ENCODE assay signal across 15 mouse cellular contexts in genomic region chr6:8271047-8271446, GRCm38 (mm10).
"Had no signal": no experiment of that assay in that cellular context is flagged by ENCODE, and none has a peak within 500 bp of the region (broad histone marks: within the 10 kb centered on the region; RNA-seq: fewer than 3 reads in every experiment).

No protein-coding gene starts in this region.

- H3K27ac ChIP-seq: hindbrain, postnatal 0 days; layer of hippocampus, adult 2 months; limb, embryonic 13.5 days; midbrain, embryonic 13.5 days; neural tube, embryonic 15.5 days had no signal

- H3K9ac ChIP-seq: limb, embryonic 13.5 days; midbrain, embryonic 13.5 days; neural tube, embryonic 15.5 days had no signal

- DNase-seq: kidney, postnatal 10 days; kidney, postnatal 4 days; left cerebral cortex, postnatal 4 days; lung, adult 2 months; lung, postnatal 36 days; right cerebral cortex, adult 18-20 months; spleen, adult 18-20 months; thymus, postnatal 4 days had no signal

- ATAC-seq: hindbrain, postnatal 0 days; lung, postnatal 0 days; midbrain, embryonic 13.5 days had no signal

- H3K4me3 ChIP-seq: layer of hippocampus, adult 2 months; limb, embryonic 13.5 days; midbrain, embryonic 13.5 days; myocyte; neural tube, embryonic 15.5 days had no signal

- H3K27me3 ChIP-seq: limb, embryonic 13.5 days; midbrain, embryonic 13.5 days; neural tube, embryonic 15.5 days had no signal

- H3K4me1 ChIP-seq: midbrain, embryonic 13.5 days; neural tube, embryonic 15.5 days had no signal

- H3K4me2 ChIP-seq: limb, embryonic 13.5 days; midbrain, embryonic 13.5 days; neural tube, embryonic 15.5 days had no signal

- H3K9me3 ChIP-seq: limb, embryonic 13.5 days; midbrain, embryonic 13.5 days; neural tube, embryonic 15.5 days had no signal
